Mouse (Mus musculus) limb, embryonic 15.5 days (tissue): Measurements from ENCODE around the gene Alox15. TPM values are rescaled to one million over a fixed set of nuclear protein-coding genes. Genes with fewer than 3 reads are reported as not detected.
A peak's percentile ranks its signal among the peaks of the same experiment; 100 is the strongest.
"Not testable (repeated sequence)": the region's sequence is repeated elsewhere in the genome, so short reads cannot be mapped to it uniquely, and the experiment has no call there.

ENCODE experiments used
- ATAC-seq: fragments of 200-750 bp; cut with Nextera tagmentation; 2 replicates; pipeline ENCODE4 v1.8.0; 2017; ENCODE audit warnings: low read depth, moderate TSS enrichment; ENCODE audit not compliant: insufficient number of reproducible peaks, low FRiP score, low TSS enrichment
- H3K27ac ChIP-seq: fragments of 300-500 bp; sonication (generic); 2 replicates; pipeline ENCODE4 v1.5.1; 2015; ENCODE audit warnings: moderate library complexity, mild to moderate bottlenecking, inconsistent platforms
- H3K27me3 ChIP-seq: fragments of 300-500 bp; sonication (generic); 2 replicates; pipeline ENCODE4 v1.6.1; 2015; ENCODE audit warnings: inconsistent platforms
- H3K36me3 ChIP-seq: fragments of 300-500 bp; sonication (generic); 2 replicates; pipeline ENCODE4 v1.6.1; 2015; ENCODE audit warnings: inconsistent platforms
- H3K4me1 ChIP-seq: fragments of 300-500 bp; sonication (generic); 2 replicates; pipeline ENCODE4 v1.6.1; 2015; ENCODE audit warnings: inconsistent platforms
- H3K4me2 ChIP-seq: fragments of 300-500 bp; sonication (generic); 2 replicates; pipeline ENCODE4 v1.6.1; 2015; ENCODE audit warnings: mild to moderate bottlenecking, inconsistent platforms
- H3K4me3 ChIP-seq: fragments of 300-500 bp; sonication (generic); 2 replicates; pipeline ENCODE4 v1.5.1; 2015; ENCODE audit warnings: mild to moderate bottlenecking, inconsistent platforms
- H3K9ac ChIP-seq: fragments of 300-500 bp; sonication (generic); 2 replicates; pipeline ENCODE4 v1.6.1; 2015; ENCODE audit warnings: inconsistent platforms
- H3K9me3 ChIP-seq: fragments of 300-500 bp; sonication (generic); 2 replicates; pipeline ENCODE4 v1.6.1; 2016; ENCODE audit warnings: inconsistent platforms
- WGBS: fragments of 180-500 bp; shearing (Covaris S2); methylation state at CpG from one replicate; pipeline ENCODE4 v1.1.7; 2015; 5-methylcytosine and 5-hydroxymethylcytosine counted together
- polyA plus RNA-seq: library from polyadenylated mRNA; unstranded; fragments of >200 nt; fragmentation: Nextera tagmentation; extraction: Ambion mirVana; gene quantifications from 2 replicates; pipeline ENCODE4 v1.2.1, GENCODE M21; 2015

Gene Alox15
- 0.23 and 0.62 TPM in 2 replicates for polyA plus RNA-seq

DNA sequence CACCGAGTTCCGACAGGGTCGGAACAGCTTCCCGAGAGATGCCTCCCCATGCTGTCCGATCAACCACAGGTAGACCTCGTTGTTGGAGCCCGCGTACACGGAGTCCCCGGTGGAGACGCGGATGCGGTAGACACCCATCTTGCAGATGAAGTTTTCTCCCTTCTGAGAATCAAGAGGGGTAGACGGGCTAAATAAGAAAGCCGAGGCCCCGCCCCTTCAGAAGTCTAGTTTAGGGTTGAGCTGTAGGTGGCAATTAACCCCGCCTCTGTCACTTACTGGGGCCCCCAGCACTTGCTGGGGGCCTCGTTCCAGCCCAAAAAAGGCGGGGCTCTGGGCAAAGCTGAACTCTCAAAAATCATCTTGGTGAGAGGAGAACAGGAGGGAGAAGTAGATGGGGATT lies at the start of gene Alox15:
Gene Alox15 (minus strand): TSS at position 164 of the 400 bp plus-strand sequence.
- Histone ChIP-seq H3K9ac (no peak within 1 kb of the TSS), H3K4me1 (peaks cover 10% of the 10 kb centered on the region), H3K36me3 (no peaks in the 10 kb centered on the region), H3K4me3 (peak within 1 kb of the TSS; percentile 27), H3K27ac (no peak within 1 kb of the TSS), H3K27me3 (peaks cover 61% of the 10 kb centered on the region), H3K4me2 (peak within 1 kb of the TSS; percentile 50), H3K9me3 (no peaks in the 10 kb centered on the region)
- ATAC-seq = no peak
- 1% methylated on average over 19 of the region's 19 CpGs for WGBS

DNA sequence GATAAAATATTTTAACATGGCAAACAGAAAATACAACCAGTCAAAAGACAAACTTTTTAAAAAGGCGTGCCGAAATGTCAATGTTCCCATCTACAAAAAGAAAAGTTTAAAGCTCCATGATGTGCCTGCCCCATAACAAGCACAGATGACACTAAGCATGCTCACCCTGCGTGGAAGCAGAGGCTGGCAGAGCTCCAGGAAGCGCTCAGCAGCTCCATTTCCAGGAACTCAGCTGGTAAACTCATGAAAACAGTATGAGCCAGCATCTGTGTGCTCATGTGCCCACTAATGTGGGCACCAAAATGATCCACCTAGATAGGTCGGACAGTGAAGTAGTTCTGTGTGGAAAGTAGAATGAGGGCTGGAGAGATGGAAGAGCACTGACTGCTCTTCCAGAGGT lies 37.6 kb upstream of the Alox15 start:
- H3K36me3 ChIP-seq = peaks cover 31% of the 10 kb centered on the region
- no peaks in the 10 kb centered on the region for H3K27me3 ChIP-seq
- ATAC-seq = no peak
- no peak overlapping the region for H3K27ac ChIP-seq
- no peaks in the 10 kb centered on the region for H3K9me3 ChIP-seq
- no peak overlapping the region for H3K4me3 ChIP-seq
- H3K4me1 ChIP-seq = no peaks in the 10 kb centered on the region
- 75% methylated on average over 5 of the region's 5 CpGs for WGBS
- H3K9ac ChIP-seq = no peak overlapping the region
- no peak overlapping the region for H3K4me2 ChIP-seq

- H3K36me3 ChIP-seq = peaks cover 15% of the 10 kb centered on the region
- H3K4me2 ChIP-seq = no peak overlapping the region
- H3K27ac ChIP-seq = no peak overlapping the region
- WGBS = 87% methylated on average over 5 of the region's 5 CpGs
- no peaks in the 10 kb centered on the region for H3K27me3 ChIP-seq
- H3K4me3 ChIP-seq = no peak overlapping the region
- H3K9me3 ChIP-seq = no peaks in the 10 kb centered on the region
- no peak for ATAC-seq
- H3K9ac ChIP-seq = no peak overlapping the region
- H3K4me1 ChIP-seq = no peaks in the 10 kb centered on the region
Measured at GRCm38 (mm10) chr11:70387436-70387835, 35.6 kb upstream of the Alox15 start.

DNA sequence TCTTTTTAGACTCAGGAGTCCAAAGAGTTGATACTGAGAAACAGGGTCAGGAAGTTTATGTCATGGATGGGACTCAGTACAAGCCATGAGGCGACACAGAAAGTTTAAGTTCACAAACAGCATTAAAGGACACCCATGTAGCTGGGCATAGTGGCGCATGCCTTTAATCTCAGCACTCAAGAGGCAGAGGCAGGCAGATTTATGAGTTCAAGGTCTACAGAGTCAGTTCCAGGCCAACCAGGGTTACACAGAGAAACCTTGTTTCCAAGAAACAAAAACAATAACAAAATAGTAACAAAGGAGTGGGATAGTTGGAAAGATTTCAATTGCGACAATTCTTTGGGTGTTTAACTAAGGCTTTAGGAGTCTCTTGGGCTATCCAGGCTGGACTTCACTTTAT lies 32.3 kb upstream of the Alox15 start:
- Histone ChIP-seq H3K4me2 (no peak overlapping the region), H3K27me3 (no peaks in the 10 kb centered on the region), H3K27ac (no peak overlapping the region), H3K4me3 (no peak overlapping the region), H3K9me3 (no peaks in the 10 kb centered on the region), H3K36me3 (peaks cover 5% of the 10 kb centered on the region; the same call in 1 of the 2 replicates), H3K4me1 (no peaks in the 10 kb centered on the region), H3K9ac (no peak overlapping the region)
- no peak for ATAC-seq
- 78% methylated on average over 3 of the region's 3 CpGs for WGBS

GRCm38 (mm10) chr11:70381330-70381729 lies 29.5 kb upstream of the Alox15 start:
- no peaks in the 10 kb centered on the region for H3K4me1 ChIP-seq
- H3K9ac ChIP-seq = no peak overlapping the region
- no peaks in the 10 kb centered on the region for H3K9me3 ChIP-seq

GRCm38 (mm10) chr11:70380478-70381005 lies 28.7 kb upstream of the Alox15 start:
- no peak overlapping the region for H3K4me3 ChIP-seq
- no peaks in the 10 kb centered on the region for H3K27me3 ChIP-seq
- no peaks in the 10 kb centered on the region for H3K9me3 ChIP-seq
- H3K4me2 ChIP-seq = no peak overlapping the region
- no peaks in the 10 kb centered on the region for H3K4me1 ChIP-seq
- no peak for ATAC-seq
- 79% methylated on average over 1 of the region's 1 CpGs for WGBS
- H3K27ac ChIP-seq = no peak overlapping the region
- H3K9ac ChIP-seq = no peak overlapping the region
- peaks cover 3% of the 10 kb centered on the region; the same call in 1 of the 2 replicates for H3K36me3 ChIP-seq

More at GRCm38 (mm10) chr11:70381330-70381729, 29.5 kb upstream of the Alox15 start:
- H3K4me3 ChIP-seq = no peak overlapping the region
- ATAC-seq = no peak
- WGBS = 76% methylated on average over 2 of the region's 2 CpGs
- no peak overlapping the region for H3K27ac ChIP-seq
- H3K36me3 ChIP-seq = peaks cover 5% of the 10 kb centered on the region; the same call in 1 of the 2 replicates
- H3K4me2 ChIP-seq = no peak overlapping the region
- H3K27me3 ChIP-seq = no peaks in the 10 kb centered on the region

GRCm38 (mm10) chr11:70376054-70376453 lies 24.2 kb upstream of the Alox15 start:
- Histone ChIP-seq H3K9ac (no peak overlapping the region), H3K27ac (no peak overlapping the region), H3K36me3 (no peaks in the 10 kb centered on the region), H3K4me2 (no peak overlapping the region), H3K4me3 (no peak overlapping the region), H3K9me3 (no peaks in the 10 kb centered on the region), H3K27me3 (no peaks in the 10 kb centered on the region; the same call in 1 of the 2 replicates), H3K4me1 (no peaks in the 10 kb centered on the region)
- no peak for ATAC-seq
- 69% methylated on average over 6 of the region's 6 CpGs for WGBS

GRCm38 (mm10) chr11:70374302-70374701 lies 22.5 kb upstream of the Alox15 start:
- no peak for ATAC-seq
- Histone ChIP-seq H3K4me2 (no peak overlapping the region), H3K9me3 (no peaks in the 10 kb centered on the region), H3K9ac (no peak overlapping the region), H3K4me3 (no peak overlapping the region), H3K27ac (no peak overlapping the region), H3K27me3 (no peaks in the 10 kb centered on the region; the same call in 1 of the 2 replicates), H3K4me1 (no peaks in the 10 kb centered on the region), H3K36me3 (no peaks in the 10 kb centered on the region)
- WGBS = 74% methylated on average over 3 of the region's 3 CpGs

DNA sequence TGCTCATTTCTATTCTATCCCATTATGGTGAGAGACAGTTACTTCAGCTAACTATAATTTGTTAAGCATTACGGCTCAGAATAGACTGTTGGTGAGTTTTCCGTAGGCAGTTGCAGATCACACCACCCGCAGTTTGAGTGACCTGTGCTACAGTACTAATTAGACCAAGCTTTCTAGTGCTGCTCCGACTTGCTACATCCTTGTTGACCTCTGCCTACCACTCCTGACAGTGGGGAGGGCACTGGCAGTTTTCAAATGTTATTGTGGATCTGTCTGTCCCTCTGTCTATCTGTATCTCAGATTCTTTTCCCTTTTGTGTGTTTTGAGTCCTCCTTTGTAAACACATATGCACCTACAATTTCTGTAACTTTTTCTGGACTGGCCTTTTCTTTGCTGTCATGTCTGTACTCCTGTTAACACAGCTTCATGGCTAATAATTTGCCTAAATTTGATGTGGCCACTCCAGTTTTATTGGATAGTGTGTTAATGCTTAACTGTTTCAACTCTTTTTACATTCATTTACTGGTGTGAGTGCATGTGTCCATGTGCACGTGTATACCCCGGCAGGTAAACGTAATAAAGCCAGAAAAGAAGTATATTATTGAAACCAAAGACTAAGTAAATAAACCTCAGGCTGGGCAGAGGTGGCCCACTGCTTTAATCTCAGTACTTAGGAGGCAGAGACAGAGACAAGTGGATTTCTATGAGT lies 21.2 kb upstream of the Alox15 start:
- H3K4me2 ChIP-seq = no peak overlapping the region
- no peaks in the 10 kb centered on the region for H3K4me1 ChIP-seq
- no peak overlapping the region for H3K27ac ChIP-seq
- no peak overlapping the region for H3K9ac ChIP-seq
- no peaks in the 10 kb centered on the region for H3K36me3 ChIP-seq
- H3K4me3 ChIP-seq = no peak overlapping the region
- H3K27me3 ChIP-seq = no peaks in the 10 kb centered on the region; the same call in 1 of the 2 replicates
- no peak for ATAC-seq
- WGBS = 64% methylated on average over 7 of the region's 7 CpGs
- no peaks in the 10 kb centered on the region for H3K9me3 ChIP-seq

DNA sequence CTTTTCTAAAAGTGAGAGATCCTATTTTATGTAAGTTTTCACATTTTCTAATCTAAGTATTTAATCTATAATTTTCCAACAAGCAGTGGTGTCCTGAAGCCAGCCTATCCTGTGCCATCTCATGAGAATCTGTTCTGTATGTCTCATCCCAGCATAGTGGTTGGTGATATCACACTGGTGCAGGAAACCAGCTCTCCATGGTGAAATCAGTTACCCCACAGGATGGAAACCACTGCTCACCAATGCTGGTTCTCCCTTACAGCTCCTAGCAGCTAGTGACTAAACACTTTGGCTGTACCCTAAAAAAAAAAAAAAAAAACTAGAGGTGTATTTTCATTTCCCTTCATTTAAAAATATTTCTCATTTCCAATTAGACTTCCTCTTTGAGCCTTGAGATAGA lies 20.6 kb upstream of the Alox15 start:
- Histone ChIP-seq H3K4me3 (no peak overlapping the region), H3K9me3 (no peaks in the 10 kb centered on the region)
- no peak for ATAC-seq

DNA sequence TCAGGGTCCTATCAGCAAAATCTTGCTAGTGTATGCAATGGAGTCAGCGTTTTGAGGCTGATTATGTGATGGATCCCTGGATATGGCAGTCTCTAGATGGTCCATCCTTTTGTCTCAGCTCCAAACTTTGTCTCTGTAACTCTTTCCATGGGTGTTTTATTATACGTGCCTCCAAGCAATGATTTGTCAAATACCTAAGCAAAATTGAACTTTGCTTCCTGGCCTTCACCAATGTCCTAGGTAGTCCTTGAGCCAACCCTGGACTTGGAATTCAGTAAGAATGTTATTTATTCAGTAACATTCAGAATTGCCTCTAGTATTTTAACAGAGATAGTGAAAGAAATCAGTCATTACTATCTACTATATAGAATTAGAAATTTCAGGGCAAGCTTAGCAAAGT lies 16.8 kb upstream of the Alox15 start:
- not testable (repeated sequence) for H3K27me3 ChIP-seq, H3K4me1 ChIP-seq, H3K4me3 ChIP-seq, H3K9me3 ChIP-seq, H3K27ac ChIP-seq, H3K9ac ChIP-seq, ATAC-seq, H3K4me2 ChIP-seq, H3K36me3 ChIP-seq
- 68% methylated on average over 2 of the region's 2 CpGs for WGBS

More for the DNA sequence above, 20.6 kb upstream of the Alox15 start:
- H3K27ac ChIP-seq = no peak overlapping the region
- no peaks in the 10 kb centered on the region for H3K4me1 ChIP-seq
- no peaks in the 10 kb centered on the region for H3K36me3 ChIP-seq
- H3K27me3 ChIP-seq = no peaks in the 10 kb centered on the region; the same call in 1 of the 2 replicates
- H3K4me2 ChIP-seq = no peak overlapping the region
- H3K9ac ChIP-seq = no peak overlapping the region

GRCm38 (mm10) chr11:70367701-70368100 lies 15.9 kb upstream of the Alox15 start:
- not testable (repeated sequence) for H3K4me2 ChIP-seq, ATAC-seq, H3K27ac ChIP-seq, H3K9ac ChIP-seq, H3K27me3 ChIP-seq, H3K36me3 ChIP-seq, H3K4me1 ChIP-seq, H3K9me3 ChIP-seq, H3K4me3 ChIP-seq
- 81% methylated on average over 6 of the region's 6 CpGs for WGBS
